Mouse (Mus musculus) limb, embryonic 14.5 days (tissue): ENCODE data around the gene Tyw5. TPM values are rescaled to one million over a fixed set of nuclear protein-coding genes. Genes with fewer than 3 reads are reported as not detected.

Source experiments
- ATAC-seq: fragments of 200-750 bp; cut with Nextera tagmentation; 2 replicates; pipeline ENCODE4 v1.8.0; 2017; ENCODE audit warnings: low read depth, moderate number of reproducible peaks, moderate TSS enrichment; ENCODE audit not compliant: low FRiP score
- DNase-seq: peaks from one replicate; pipeline ENCODE4 v3.0.0-alpha.2; 2015; ENCODE audit warnings: low spot score
- H3K27ac ChIP-seq: fragments of 300-500 bp; sonication (generic); replicated peaks from 2 replicates; pipeline ENCODE4 v1.5.1; 2014; ENCODE audit warnings: low read depth, mild to moderate bottlenecking, low read length, moderate library complexity, mixed read lengths
- H3K27me3 ChIP-seq: fragments of 300-500 bp; sonication (generic); 2 replicates; pipeline ENCODE4 v1.6.1; 2014; ENCODE audit warnings: low read length, mixed read lengths; ENCODE audit not compliant: control insufficient read depth, insufficient read depth
- H3K36me3 ChIP-seq: fragments of 300-500 bp; sonication (generic); 2 replicates; pipeline ENCODE4 v1.6.1; 2014; ENCODE audit warnings: mild to moderate bottlenecking, low read length, moderate library complexity, mixed read lengths; ENCODE audit not compliant: control insufficient read depth, insufficient read depth
- H3K4me1 ChIP-seq: fragments of 300-500 bp; sonication (generic); 2 replicates; pipeline ENCODE4 v1.6.1; 2014; ENCODE audit warnings: antibody characterized with exemption, low read length, mixed read lengths; ENCODE audit not compliant: control insufficient read depth, insufficient read depth
- H3K4me2 ChIP-seq: fragments of 300-500 bp; sonication (generic); replicated peaks from 2 replicates; pipeline ENCODE4 v1.6.1; 2014; ENCODE audit warnings: low read depth, mild to moderate bottlenecking, low read length, moderate library complexity; ENCODE audit not compliant: severe bottlenecking
- H3K4me3 ChIP-seq: fragments of 300-500 bp; sonication (generic); replicated peaks from 2 replicates; pipeline ENCODE4 v1.5.1; 2014; ENCODE audit warnings: low read length
- H3K9ac ChIP-seq: fragments of 300-500 bp; sonication (generic); 2 replicates; pipeline ENCODE4 v1.6.1; 2014; ENCODE audit warnings: mild to moderate bottlenecking, low read depth, low read length, moderate library complexity; ENCODE audit not compliant: severe bottlenecking
- H3K9me3 ChIP-seq: fragments of 300-500 bp; sonication (generic); 2 replicates; pipeline ENCODE4 v1.6.1; 2016; ENCODE audit warnings: low read length; ENCODE audit not compliant: control insufficient read depth
- POLR2A ChIP-seq: fragments of 200-500 bp; IDR thresholded peaks from 2 replicates; pipeline ENCODE4 v1.8.0; 2012; ENCODE audit warnings: inconsistent platforms, mild to moderate bottlenecking, moderate library complexity, borderline replicate concordance; ENCODE audit not compliant: insufficient read depth, insufficient read length; ENCODE audit errors: extremely low read depth
- WGBS: fragments of 180-500 bp; shearing (Covaris S2); extraction: QIAGEN DNeasy Blood & Tissue Kit; methylation state at CpG from one replicate; pipeline ENCODE4 v1.1.7; 2014; 5-methylcytosine and 5-hydroxymethylcytosine counted together
- polyA plus RNA-seq, 2 experiments: library from polyadenylated mRNA; depleted of rRNA in 1 of 2; stranded (reverse) in 1 of 2; unstranded in 1 of 2; fragments of >200 nt; fragmentation: Nextera tagmentation in 1 of 2; extraction: Ambion mirVana in 1 of 2; gene quantifications; 2 replicates each; pipeline versions ENCODE4 v1.2.1 to v1.2.3; 2012 to 2014

Gene Tyw5
- polyA plus RNA-seq, 2 experiments: 25.6 to 30.1 TPM

- TF ChIP-seq POLR2A: no peak
- no peak overlapping the region for H3K27ac ChIP-seq
- H3K36me3 ChIP-seq: peaks cover 24% of the 10 kb centered on the region
- H3K9ac ChIP-seq: no peak overlapping the region
- no peak overlapping the region for H3K4me2 ChIP-seq
- no peaks in the 10 kb centered on the region for H3K27me3 ChIP-seq
- H3K4me1 ChIP-seq: no peaks in the 10 kb centered on the region
- no peak for DNase-seq
- no peak overlapping the region for H3K4me3 ChIP-seq
- no peaks in the 10 kb centered on the region for H3K9me3 ChIP-seq
- no peak for ATAC-seq
Measured at GRCm38 (mm10) chr1:57386519-57386918, 20.4 kb downstream of the Tyw5 start.

DNA sequence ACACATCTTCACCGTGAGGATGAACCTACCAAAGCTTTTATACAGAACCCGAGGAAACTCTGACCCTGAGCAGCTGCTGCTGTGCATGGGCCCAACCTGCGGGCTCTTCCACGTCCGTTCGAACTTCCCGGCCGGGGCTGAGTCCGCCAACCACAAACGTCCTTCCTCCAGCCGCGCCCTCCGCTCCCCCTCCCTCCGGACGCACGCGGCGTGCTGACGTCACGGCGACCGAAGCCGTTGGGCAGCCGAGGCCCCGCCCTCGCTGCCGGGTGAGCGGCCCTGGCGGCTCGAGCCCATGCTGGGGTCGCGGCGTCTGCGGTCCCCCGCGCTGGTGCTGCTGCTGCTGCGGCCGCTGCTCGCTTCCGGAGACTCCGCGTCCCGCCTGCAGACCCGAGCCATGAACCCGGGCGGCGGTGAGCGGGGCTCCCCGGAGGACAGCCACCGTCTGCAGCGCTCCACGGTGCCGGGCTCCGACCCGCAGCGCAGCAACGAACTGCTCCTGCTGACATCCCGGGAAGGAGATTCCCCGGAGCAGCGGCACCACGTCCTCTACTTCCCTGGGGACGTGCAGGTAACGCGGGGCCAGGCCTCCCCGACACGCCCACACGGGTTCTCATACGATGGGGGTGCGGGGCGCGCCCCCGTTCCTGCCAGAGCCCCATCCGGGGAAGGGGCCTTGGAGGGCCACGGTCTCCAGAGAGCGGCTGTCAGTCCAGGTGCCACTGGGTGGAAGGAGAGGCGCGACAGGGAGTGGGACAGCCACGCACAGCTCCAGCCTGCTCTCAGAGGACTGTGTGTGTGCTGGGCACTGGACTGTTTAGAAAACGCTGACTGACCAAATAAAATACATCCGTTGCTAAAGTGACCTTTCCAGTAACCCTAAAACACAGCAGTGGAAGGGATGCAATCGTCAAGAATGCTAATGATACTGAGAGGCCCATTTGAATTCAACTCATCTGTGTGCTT is 29.2 kb downstream of the Tyw5 start, which contains the start of gene 1700066M21Rik:
Gene 1700066M21Rik, plus strand, starts transcription at position 245 of the 966 bp plus-strand sequence.
- peak within 1 kb of the TSS; percentile 83 for H3K9ac ChIP-seq
- H3K4me1 ChIP-seq: peaks cover 5% of the 10 kb centered on the region
- peak; percentile 80; the same call in 1 of the 2 replicates for TF ChIP-seq POLR2A
- H3K27ac ChIP-seq: peak within 1 kb of the TSS; percentile 41; the same call in 1 of the 2 replicates
- peak within 1 kb of the TSS; percentile 85 for H3K4me3 ChIP-seq
- no peaks in the 10 kb centered on the region for H3K9me3 ChIP-seq
- DNase-seq (peak; percentile 86), ATAC-seq (peak; percentile 97)
- WGBS: 1% methylated on average over 76 of the region's 81 CpGs
- no peaks in the 10 kb centered on the region for H3K27me3 ChIP-seq
- H3K36me3 ChIP-seq: no peaks in the 10 kb centered on the region
- H3K4me2 ChIP-seq: peak within 1 kb of the TSS; percentile 100

DNA sequence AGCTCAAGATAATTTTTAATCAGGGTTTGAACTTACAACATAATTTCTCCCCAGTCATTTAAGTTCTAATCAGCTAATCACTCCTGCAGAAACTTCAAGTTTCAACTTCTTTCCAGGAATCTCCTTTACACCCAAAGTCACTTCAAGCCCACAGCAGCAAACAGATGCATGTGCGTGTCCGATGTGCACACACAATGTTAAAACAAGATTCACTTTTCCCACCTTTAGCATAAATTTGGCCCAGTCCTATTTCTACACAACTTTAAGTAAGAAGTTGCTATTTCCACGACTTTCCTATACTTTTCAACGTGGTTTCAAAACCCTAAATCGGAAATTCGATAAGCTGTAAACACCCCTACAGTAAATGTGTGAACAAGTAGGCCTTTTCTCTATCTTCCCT is 30.1 kb downstream of the Tyw5 start:
- Histone ChIP-seq H3K27ac (no peak overlapping the region), H3K4me1 (peaks cover 5% of the 10 kb centered on the region), H3K36me3 (no peaks in the 10 kb centered on the region), H3K9me3 (no peaks in the 10 kb centered on the region), H3K4me2 (peak overlapping the region; percentile 100), H3K27me3 (no peaks in the 10 kb centered on the region), H3K9ac (0 out of 2 replicates have a peak overlapping the region, but pooled peaks have one; percentile 83), H3K4me3 (peak overlapping the region; percentile 85)
- ATAC-seq: no peak
- WGBS: 64% methylated on average over 6 of the region's 6 CpGs
- DNase-seq: no peak
- TF ChIP-seq POLR2A: no peak

DNA sequence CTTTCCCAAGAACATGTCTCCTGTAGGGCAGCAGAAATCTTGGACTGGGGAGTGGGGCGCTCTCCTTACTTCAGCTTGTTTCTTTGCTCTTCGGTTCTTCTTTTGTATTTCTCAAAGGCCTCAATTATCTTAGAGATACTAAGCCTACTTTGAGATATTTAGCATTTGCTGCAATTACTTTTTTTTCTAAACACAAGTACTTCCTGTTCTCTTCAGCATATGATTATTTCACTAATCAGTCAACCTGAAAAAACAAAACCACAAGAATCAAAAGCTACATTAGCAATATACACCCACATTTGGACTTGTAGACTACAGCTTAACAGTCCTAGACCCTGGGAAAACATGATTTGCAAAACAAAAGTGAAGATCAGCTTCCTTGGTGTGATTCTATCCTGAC is 31.6 kb downstream of the Tyw5 start:
- H3K27ac ChIP-seq: no peak overlapping the region
- H3K36me3 ChIP-seq: no peaks in the 10 kb centered on the region
- H3K27me3 ChIP-seq: no peaks in the 10 kb centered on the region
- 96% methylated on average over 2 of the region's 2 CpGs for WGBS
- ATAC-seq: no peak
- no peak for DNase-seq
- H3K4me3 ChIP-seq: no peak overlapping the region
- no peak for TF ChIP-seq POLR2A
- H3K4me1 ChIP-seq: peaks cover 5% of the 10 kb centered on the region
- H3K9me3 ChIP-seq: no peaks in the 10 kb centered on the region
- no peak overlapping the region for H3K9ac ChIP-seq
- no peak overlapping the region for H3K4me2 ChIP-seq

- H3K4me3 ChIP-seq: no peak overlapping the region
- 86% methylated on average over 4 of the region's 4 CpGs for WGBS
- H3K9ac ChIP-seq: no peak overlapping the region
- TF ChIP-seq POLR2A: no peak
- DNase-seq (no peak), ATAC-seq (no peak)
- H3K9me3 ChIP-seq: no peaks in the 10 kb centered on the region
- H3K27ac ChIP-seq: no peak overlapping the region
- no peak overlapping the region for H3K4me2 ChIP-seq
- no peaks in the 10 kb centered on the region for H3K27me3 ChIP-seq
- H3K4me1 ChIP-seq: no peaks in the 10 kb centered on the region
- no peaks in the 10 kb centered on the region for H3K36me3 ChIP-seq
Measured at GRCm38 (mm10) chr1:57370451-57370850, 36.5 kb downstream of the Tyw5 start.
